Mouse (Mus musculus) liver, postnatal 0 days (tissue): Measurements from ENCODE around the gene Dag1.

Experiments
- CTCF ChIP-seq: sonication (generic); IDR thresholded peaks from 2 replicates; pipeline ENCODE4 v1.5.1; 2016; ENCODE audit warnings: antibody characterized with exemption, low read depth
- EP300 ChIP-seq: IDR thresholded peaks from 2 replicates; pipeline ENCODE4 v1.6.1; 2016; ENCODE audit warnings: antibody characterized with exemption, low read depth, mild to moderate bottlenecking

- TF ChIP-seq CTCF: no peak
- TF ChIP-seq EP300: no peak
Observed at GRCm38 (mm10) chr9:108290773-108291172, 27.0 kb upstream of the Dag1 start.
